Mouse (Mus musculus) heart, adult 8-10 months (tissue): ENCODE measurements around the gene Epha7. TPM values are rescaled to one million over a fixed set of nuclear protein-coding genes. Genes with fewer than 3 reads are reported as not detected.

ENCODE experiments used
- DNase-seq: peaks from one replicate; pipeline ENCODE4 v3.0.0; 2022; ENCODE audit warnings: low spot score
- total RNA-seq, 4 experiments: library from RNA; stranded (reverse); gene quantifications; 2 replicates each; pipeline ENCODE4 v1.2.4; 2022

Epha7 gene
- total RNA-seq, result 1 to 10 TPM; 6.0 to 8.7 (median 6.3) TPM

DNA sequence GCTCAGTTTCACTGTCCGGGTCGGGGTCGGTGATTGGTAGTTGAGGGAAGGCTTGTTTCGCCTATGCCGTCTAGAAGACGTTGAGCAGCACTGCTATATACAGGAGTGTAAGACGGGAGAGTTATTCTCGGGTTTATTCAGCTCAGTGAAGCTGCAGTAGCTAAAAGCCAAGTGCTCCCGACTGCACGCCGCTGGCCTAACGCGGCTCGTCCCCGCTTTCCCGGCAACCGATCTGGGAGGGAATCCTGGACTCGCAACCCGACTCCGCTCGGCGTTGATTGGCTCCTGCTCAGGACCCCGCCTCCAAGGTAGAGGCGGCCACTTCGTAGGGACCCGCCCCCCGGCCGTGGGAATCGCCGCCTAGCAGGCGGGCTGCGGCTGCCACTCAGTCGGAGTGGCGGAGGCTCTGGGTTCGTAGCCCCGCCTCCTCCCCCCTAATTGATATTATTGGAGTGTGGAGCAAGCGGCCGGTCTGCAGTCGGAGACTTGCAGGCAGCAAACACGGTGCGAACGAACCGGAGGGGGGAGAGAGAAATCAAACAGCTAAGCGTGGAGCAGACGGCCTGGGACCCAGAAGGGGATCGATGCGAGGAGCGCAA lies at the start of gene Epha7:
Gene Epha7, plus strand, starts transcription at position 441 of the 599 bp plus-strand sequence.
- DNase-seq, result peak; percentile 92

DNA sequence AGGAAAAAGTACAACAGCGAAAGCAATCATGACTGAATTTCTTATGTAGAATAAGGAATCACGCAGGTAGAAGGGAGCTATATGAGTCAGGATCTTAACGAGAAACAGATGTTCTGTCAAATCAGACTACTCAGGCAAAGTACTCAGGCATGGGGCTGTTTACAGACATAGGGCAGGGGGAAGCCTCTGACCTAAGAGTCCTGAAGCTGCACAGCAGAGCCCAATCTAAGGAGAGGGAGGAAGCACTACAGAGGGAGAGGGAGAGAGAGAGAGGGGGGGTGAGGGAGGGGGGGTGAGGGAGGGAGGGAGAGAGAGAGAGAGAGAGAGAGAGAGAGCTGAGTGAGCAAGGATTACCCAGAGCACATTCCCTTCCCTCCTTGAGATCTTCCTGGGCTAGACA lies 29.0 kb upstream of the Epha7 start:
- no peak for DNase-seq

DNA sequence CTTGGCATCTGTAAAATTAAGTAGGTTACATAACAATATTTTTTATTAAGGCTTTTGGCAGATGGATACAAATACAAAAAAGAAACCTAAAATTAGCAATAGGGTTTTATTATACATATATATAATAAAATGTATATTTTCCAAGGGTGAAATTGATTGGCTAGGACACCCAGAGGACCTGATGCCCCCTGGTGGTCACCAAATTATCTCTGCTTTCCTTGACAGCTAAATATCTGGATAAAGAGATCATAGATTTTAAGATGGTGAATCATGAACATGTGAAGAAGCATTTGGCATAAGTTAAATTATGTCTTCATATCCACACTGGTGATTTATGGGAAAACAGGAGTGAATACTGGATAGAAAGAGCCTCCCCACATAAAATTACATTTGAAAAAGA lies 4.1 kb upstream of the Epha7 start:
- no peak for DNase-seq

GRCm38 (mm10) chr4:28809703-28810102 lies 3.2 kb upstream of the Epha7 start:
- DNase-seq, result no peak

- DNase-seq, result peak; percentile 23
Observed at GRCm38 (mm10) chr4:28813551-28814475, 882 bp downstream of the Epha7 start.

DNA sequence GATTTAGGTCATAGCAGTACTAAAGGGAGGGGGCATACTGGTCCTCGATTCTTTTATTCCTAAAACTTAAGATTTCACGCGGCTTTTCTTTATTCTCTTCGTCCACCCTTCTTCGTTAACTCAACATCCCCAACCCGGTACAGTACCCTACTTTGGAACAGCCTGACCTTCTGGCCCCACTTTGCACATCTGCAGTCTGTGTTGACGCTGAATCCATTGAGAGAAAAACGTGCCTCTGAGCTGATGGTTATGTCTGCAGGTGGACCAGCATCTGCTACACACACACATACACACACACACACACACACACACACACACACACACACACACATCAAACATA lies 1.5 kb downstream of the Epha7 start:
- no peak for DNase-seq

GRCm38 (mm10) chr4:28814816-28815620 lies 2.1 kb downstream of the Epha7 start:
- peak; percentile 28 for DNase-seq

DNA sequence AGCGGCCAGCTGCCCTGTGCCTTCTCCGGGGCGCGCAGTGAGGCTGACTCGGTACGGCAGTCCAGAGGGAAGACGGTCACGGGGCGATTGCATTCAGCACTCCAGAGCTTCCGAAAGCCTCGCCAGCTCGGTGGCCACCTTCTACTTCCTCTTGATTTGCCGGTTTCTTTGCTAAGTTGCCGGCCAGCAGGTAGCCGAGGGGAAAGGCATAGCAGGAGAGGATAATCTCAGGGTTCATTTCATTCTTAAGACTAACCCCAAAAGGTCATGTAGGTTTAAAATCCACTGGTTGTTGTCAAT lies 2.6 kb downstream of the Epha7 start:
- peak; percentile 8 for DNase-seq

- no peak for DNase-seq
Observed at GRCm38 (mm10) chr4:28823616-28824015, 10.7 kb downstream of the Epha7 start.

DNA sequence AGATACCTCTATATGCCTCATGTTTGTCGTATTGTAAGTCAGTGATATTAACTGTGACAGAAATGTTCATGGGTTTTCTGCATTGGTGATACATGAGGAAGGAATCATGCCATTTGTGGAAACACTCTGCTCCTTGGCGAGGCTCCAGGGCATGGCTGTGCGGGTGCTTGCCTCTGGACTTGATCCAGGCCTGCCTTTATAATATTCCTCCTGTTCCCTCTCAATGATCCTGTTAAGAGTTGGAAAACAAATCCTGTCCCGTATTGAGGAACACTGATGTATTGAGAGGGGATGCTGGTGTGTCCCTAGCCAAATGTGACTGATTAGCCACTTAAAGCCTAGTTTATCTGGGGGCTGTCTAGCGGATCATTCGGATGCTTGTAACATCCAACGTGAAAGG lies 11.7 kb downstream of the Epha7 start:
- DNase-seq, result no peak

DNA sequence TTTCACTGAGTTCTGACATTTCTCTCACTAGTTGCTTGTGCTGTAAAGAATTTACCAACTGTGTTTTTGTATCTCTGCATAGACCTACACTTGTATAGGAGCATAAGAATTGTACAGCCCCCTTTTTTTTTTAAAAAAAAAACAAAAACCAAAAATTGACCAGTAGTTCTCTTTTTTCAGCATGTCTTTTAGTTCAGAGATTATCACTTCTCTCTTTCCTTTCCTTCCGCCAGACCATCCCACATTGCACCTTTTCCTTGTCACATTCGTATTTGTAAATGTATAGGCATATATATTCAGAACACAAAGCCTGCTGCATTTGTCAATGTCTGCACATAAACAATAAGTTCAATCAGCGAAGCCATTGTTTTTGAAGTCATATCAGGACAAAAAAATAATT lies 24.7 kb downstream of the Epha7 start:
- DNase-seq, result no peak

GRCm38 (mm10) chr4:28846311-28846710 lies 33.4 kb downstream of the Epha7 start:
- DNase-seq, result no peak

DNA sequence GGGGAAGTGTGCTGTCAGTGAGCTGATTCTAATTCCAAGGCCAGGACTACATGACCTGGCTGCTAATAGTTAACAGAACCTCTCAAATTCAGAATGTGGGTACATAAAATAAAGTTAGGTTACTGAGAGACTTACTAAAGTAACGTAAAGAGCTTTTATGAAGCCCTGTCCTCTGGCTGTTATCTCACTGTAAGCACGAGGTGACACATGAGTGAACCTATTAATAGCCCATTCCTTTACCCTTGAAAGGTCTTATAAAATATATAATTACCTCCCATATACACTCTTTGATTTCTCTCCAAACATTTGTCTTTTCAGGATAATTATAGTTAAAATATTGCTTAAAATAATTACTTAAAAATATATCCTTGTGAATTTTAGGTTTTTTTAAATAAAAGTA lies 37.5 kb downstream of the Epha7 start:
- DNase-seq, result no peak

DNA sequence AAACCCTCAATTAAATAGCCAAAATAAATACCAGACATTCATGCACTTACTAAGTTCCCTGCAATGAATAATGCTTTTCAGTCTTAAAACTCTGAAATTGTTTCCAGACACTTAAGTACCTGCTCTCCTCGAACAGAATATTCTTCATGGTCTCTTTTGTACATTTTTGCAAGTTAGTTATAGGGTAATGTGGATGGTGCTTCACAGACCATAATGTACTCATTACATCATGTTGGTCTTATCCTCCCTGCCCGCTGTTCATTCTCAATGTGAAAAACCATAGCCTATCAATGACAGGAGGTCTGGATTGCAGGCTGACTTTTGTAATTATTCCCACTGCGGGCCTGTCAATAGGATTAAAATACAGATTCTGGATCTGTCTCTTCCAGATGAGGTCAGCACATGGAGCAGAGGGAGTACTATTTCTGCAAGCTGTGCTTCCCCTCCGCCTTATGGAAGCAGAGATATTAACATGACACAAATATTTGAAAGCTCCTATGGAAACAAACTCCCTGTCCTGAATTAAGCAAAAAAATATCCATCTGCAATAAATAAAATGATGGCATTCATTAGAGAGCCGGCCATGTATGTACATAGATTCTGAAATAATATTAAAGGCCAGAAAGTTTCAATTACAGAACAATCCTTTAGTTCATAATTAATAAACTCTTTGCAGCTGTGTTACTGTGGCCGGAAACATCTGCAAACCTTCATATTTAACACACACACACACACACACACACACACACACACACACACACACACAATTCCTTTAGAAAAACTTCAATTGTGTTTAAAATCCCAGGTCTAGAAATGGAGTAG lies 50.1 kb downstream of the Epha7 start:
- DNase-seq, result no peak

DNA sequence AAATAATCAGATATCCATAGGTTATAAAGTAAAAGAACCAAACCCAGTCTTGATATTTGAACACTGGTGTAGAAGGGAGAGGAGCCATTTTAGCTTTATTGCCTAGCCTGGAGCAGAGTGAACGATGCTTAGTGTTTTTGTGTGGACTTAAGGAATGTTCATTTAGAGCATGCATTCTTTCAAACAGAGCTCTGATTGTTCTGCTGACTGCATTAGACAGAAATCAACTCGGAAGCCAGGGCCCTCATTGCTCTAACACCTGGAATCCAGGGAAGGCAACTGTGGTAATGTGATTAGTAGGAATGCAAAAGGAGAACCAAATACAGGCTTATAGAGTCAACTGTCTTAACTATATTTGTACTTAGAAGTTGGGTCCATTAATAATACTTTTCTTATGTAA lies 53.5 kb downstream of the Epha7 start:
- no peak for DNase-seq

- DNase-seq, result no peak
Observed at GRCm38 (mm10) chr4:28871615-28872014, 58.7 kb downstream of the Epha7 start.

DNA sequence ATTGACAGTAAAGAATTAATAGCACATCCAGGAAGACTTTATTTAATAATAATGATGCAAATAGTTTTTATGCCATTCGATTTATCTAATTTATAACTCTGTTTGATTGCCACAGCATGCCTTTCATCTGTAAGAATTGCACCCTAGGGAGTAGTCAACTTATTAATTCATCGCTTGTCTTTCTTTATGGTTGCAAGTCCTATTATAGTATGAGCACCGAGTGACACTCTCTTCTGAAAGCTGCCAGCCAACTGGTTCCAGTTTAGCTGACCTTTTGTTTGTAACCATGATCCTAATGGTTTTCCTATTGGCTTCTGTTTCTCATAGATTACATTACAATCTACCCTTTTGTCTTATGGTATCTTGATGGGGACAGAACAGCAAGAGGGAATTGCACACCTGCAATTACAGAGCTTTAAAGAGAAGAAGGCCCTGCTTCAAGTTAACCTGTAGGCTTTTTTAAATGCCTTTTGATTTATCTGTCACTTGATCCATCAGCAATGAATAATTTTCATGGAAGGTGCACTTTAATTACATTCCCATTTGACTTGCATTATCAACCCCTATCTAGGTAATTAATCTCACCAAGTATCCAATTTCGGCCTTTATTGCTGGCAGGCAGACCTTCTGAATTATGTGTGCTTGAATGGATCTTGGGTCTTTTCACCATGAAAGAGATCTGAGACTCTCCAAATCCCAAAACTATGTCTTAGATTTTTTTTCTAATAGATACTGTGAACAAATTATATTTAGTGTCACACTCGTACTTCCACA lies 68.5 kb downstream of the Epha7 start:
- DNase-seq, result no peak

- DNase-seq, result no peak
Observed at GRCm38 (mm10) chr4:28889630-28890029, 76.7 kb downstream of the Epha7 start.

DNA sequence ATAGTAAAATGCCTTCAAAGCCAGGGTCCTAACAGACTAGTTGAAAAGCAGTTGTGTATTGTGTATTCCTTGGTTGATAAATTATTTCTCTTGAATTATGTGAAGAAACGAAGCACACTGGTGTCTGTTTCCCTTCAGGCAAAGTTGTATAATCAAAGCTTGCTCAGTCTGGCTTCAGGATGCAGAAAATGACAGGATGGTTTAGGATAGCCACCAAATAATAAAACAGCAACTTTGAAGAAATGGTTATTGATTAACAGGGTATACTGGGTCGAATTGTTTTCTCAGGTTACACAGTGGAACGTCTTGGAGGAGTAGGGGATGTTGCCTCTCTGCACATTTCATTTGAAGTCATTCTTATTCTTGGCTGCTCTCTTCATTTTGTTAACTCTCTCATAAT lies 77.2 kb downstream of the Epha7 start:
- DNase-seq, result no peak

- no peak for DNase-seq
Observed at GRCm38 (mm10) chr4:28895480-28895879, 82.5 kb downstream of the Epha7 start.

DNA sequence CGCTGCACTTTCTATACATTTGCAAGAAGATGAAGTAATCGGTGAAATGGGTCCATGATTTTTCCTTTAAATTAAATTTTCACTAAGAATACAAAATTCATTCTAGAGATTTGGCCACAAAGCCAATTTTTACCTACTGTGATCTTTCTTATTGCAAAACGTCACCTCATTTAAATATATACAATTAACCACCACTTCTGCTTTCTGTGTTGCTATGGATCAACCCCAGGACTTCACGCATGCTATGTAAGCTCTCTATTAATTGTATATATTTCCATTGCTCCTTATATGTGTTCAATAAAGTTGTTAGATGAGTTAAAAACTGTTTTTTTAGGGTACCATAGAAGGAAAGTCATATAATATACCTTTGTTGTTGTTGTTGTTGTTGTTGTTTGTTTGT lies 86.4 kb downstream of the Epha7 start:
- no peak for DNase-seq
